Mouse (Mus musculus) intestine, embryonic 16.5 days (tissue): ENCODE measurements at regions not wholly inside any gene's neighbourhood (a gene's known extent, or its start where the extent isn't known, plus 50 kb on each side); places are given as distances from the start of the nearest gene placed in this dataset.

Experiments used
- ATAC-seq: fragments of 200-750 bp; cut with Nextera tagmentation; 2 replicates; pipeline ENCODE4 v1.8.0; 2017; ENCODE audit warnings: moderate TSS enrichment, moderate library complexity
- H3K27ac ChIP-seq: fragments of 300-500 bp; sonication (generic); 2 replicates; pipeline ENCODE4 v1.5.1; 2014; ENCODE audit warnings: mild to moderate bottlenecking, low read length
- H3K27me3 ChIP-seq: fragments of 300-500 bp; sonication (generic); replicated peaks from 2 replicates; pipeline ENCODE4 v1.6.1; 2014; ENCODE audit warnings: low read length, control low read depth, mixed read lengths; ENCODE audit not compliant: control insufficient read depth, insufficient read depth
- H3K36me3 ChIP-seq: fragments of 300-500 bp; sonication (generic); 2 replicates; pipeline ENCODE4 v1.6.1; 2014; ENCODE audit warnings: low read length, control low read depth; ENCODE audit not compliant: control insufficient read depth, insufficient read depth
- H3K4me1 ChIP-seq: fragments of 300-500 bp; sonication (generic); 2 replicates; pipeline ENCODE4 v1.6.1; 2014; ENCODE audit warnings: low read length, control low read depth, mixed read lengths; ENCODE audit not compliant: control insufficient read depth, insufficient read depth
- H3K4me2 ChIP-seq: fragments of 300-500 bp; sonication (generic); 2 replicates; pipeline ENCODE4 v1.6.1; 2014; ENCODE audit warnings: low read depth, low read length, control low read depth
- H3K4me3 ChIP-seq: fragments of 300-500 bp; sonication (generic); 2 replicates; pipeline ENCODE4 v1.5.1; 2014; ENCODE audit warnings: mild to moderate bottlenecking, low read length
- H3K9ac ChIP-seq: fragments of 300-500 bp; sonication (generic); 2 replicates; pipeline ENCODE4 v1.6.1; 2014; ENCODE audit warnings: low read depth, low read length
- H3K9me3 ChIP-seq: fragments of 300-500 bp; sonication (generic); 2 replicates; pipeline ENCODE4 v1.6.1; 2016; ENCODE audit warnings: low read length, control low read depth; ENCODE audit not compliant: control insufficient read depth
- WGBS: fragments of 180-500 bp; shearing (Covaris S2); extraction: QIAGEN DNeasy Blood & Tissue Kit; methylation state at CpG from one replicate; pipeline ENCODE4 v1.1.7; 2014; 5-methylcytosine and 5-hydroxymethylcytosine counted together

DNA sequence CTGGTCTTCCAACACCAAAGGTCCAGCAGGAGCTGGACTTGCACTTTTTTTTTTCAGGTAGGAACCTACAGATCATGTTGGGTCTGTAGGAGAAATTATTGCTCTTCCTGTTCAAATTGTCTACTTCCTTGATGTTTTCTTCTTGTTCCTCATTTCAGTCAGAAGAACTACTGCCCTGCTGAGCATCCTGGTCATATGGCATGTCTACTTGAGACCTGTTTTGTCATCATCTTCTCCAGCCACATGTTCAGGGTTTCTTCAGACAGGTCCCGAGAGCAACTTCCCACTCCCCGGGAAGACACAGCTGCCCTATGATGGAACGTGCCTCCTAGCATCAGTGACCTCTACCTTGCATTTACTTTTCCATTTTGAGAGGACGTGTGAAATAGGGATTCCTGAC lies 132.6 kb upstream of the Klf4 start:
- Histone ChIP-seq H3K9me3 (no peaks in the 10 kb centered on the region), H3K4me2 (no peak overlapping the region), H3K27me3 (no peaks in the 10 kb centered on the region), H3K9ac (no peak overlapping the region), H3K4me1 (no peaks in the 10 kb centered on the region), H3K27ac (no peak overlapping the region), H3K36me3 (no peaks in the 10 kb centered on the region), H3K4me3 (no peak overlapping the region)
- 82% methylated on average over 4 of the region's 4 CpGs for WGBS
- ATAC-seq = no peak

DNA sequence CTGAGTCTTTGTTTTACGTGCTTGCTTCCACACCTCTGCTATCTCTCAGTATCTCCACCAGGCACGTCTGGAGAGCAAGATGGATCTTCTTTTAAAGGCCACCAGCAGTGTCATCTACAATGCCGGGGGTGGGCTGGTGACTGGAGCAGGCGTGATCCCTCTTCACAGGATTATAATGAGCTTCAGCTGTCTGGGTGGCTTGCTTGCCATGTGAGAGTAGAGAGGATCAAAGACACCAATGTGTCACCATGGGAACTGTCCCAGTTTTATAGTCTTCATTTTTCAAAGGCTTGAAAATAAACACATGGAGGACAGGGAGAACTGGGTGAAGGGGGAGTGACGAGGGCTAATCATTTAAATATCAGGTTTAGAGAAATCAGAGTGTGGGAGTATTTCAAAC lies 131.6 kb upstream of the Klf4 start:
- Histone ChIP-seq H3K4me2 (no peak overlapping the region), H3K4me3 (no peak overlapping the region), H3K36me3 (no peaks in the 10 kb centered on the region), H3K9ac (no peak overlapping the region), H3K27me3 (no peaks in the 10 kb centered on the region), H3K27ac (no peak overlapping the region), H3K9me3 (no peaks in the 10 kb centered on the region), H3K4me1 (no peaks in the 10 kb centered on the region)
- no peak for ATAC-seq
- 33% methylated on average over 5 of the region's 5 CpGs for WGBS

- no peaks in the 10 kb centered on the region for H3K27me3 ChIP-seq
- H3K4me1 ChIP-seq = no peaks in the 10 kb centered on the region
- H3K36me3 ChIP-seq = no peaks in the 10 kb centered on the region
- no peak overlapping the region for H3K4me3 ChIP-seq
- H3K27ac ChIP-seq = no peak overlapping the region
- 66% methylated on average over 5 of the region's 5 CpGs for WGBS
- H3K9ac ChIP-seq = no peak overlapping the region
- ATAC-seq = no peak
- no peak overlapping the region for H3K4me2 ChIP-seq
- H3K9me3 ChIP-seq = no peaks in the 10 kb centered on the region
Observed at GRCm38 (mm10) chr4:55662041-55662440, 129.8 kb upstream of the Klf4 start.

GRCm38 (mm10) chr4:55658904-55659303 lies 126.6 kb upstream of the Klf4 start:
- Histone ChIP-seq H3K9ac (no peak overlapping the region), H3K27ac (no peak overlapping the region), H3K4me2 (no peak overlapping the region), H3K4me1 (no peaks in the 10 kb centered on the region), H3K27me3 (no peaks in the 10 kb centered on the region), H3K36me3 (no peaks in the 10 kb centered on the region), H3K9me3 (no peaks in the 10 kb centered on the region), H3K4me3 (no peak overlapping the region)
- ATAC-seq = no peak
- WGBS = 92% methylated on average over 6 of the region's 6 CpGs

DNA sequence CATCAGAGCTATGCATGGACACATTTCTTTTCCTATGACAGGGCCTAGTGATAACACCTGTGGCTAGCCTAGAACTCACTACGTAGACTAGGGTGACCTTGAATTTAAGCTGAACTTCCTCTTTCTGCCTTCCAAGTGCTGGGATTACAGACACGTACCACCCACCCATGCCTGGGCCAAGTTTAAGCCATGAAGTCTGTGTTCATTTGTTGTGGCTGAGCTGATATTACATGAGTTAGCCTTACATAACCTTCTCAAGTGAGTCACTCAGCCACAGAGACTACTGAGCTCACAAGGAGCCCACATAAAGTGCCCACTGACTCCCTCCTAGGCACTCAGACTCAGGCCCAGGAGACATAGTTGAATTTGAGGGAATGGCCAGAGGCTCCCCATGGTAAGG lies 123.1 kb upstream of the Klf4 start:
- Histone ChIP-seq H3K4me3 (no peak overlapping the region), H3K36me3 (no peaks in the 10 kb centered on the region), H3K4me1 (peaks cover 10% of the 10 kb centered on the region), H3K4me2 (no peak overlapping the region), H3K27ac (no peak overlapping the region), H3K27me3 (0 out of 2 replicates have a peak, but pooled peaks cover 5% of the 10 kb centered on the region), H3K9me3 (no peaks in the 10 kb centered on the region), H3K9ac (no peak overlapping the region)
- WGBS = 77% methylated on average over 2 of the region's 2 CpGs
- no peak for ATAC-seq

DNA sequence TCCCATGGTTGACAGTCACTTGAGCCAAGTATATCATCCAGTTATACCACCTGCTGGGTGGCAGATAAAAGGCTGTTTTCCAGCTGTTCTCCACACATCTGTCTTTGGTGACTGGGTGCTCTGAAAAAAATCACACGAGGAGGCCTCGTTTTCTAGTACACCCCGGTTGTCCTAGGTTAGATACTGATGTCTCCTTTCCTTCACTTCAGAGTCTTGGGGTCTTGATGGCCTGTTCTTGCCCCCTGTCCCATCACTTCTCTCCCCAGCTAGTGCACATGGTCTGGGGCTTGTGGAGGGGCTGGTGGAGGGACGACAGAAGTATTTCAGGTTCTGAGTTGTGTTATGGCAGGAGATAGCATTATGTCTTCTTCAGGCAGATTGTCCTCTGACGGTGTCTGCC lies 120.4 kb upstream of the Klf4 start:
- no peak overlapping the region for H3K4me2 ChIP-seq
- 74% methylated on average over 5 of the region's 5 CpGs for WGBS
- 0 out of 2 replicates have a peak overlapping the region, but pooled peaks have one; percentile 73 for H3K9ac ChIP-seq
- peaks cover 11% of the 10 kb centered on the region for H3K4me1 ChIP-seq
- no peaks in the 10 kb centered on the region for H3K9me3 ChIP-seq
- H3K4me3 ChIP-seq = no peak overlapping the region
- no peak overlapping the region for H3K27ac ChIP-seq
- ATAC-seq = no peak
- no peaks in the 10 kb centered on the region for H3K36me3 ChIP-seq
- H3K27me3 ChIP-seq = peaks cover 5% of the 10 kb centered on the region; the same call in 1 of the 2 replicates

- Histone ChIP-seq H3K9me3 (no peaks in the 10 kb centered on the region), H3K36me3 (no peaks in the 10 kb centered on the region), H3K9ac (peak overlapping the region; percentile 73), H3K4me1 (peaks cover 11% of the 10 kb centered on the region), H3K27me3 (peaks cover 5% of the 10 kb centered on the region; the same call in 1 of the 2 replicates), H3K4me2 (peak overlapping the region; percentile 85), H3K4me3 (peak overlapping the region; percentile 60), H3K27ac (peak overlapping the region; percentile 90)
- no peak for ATAC-seq
- 10% methylated on average over 12 of the region's 12 CpGs for WGBS
Observed at GRCm38 (mm10) chr4:55651811-55652410, 119.6 kb upstream of the Klf4 start.

GRCm38 (mm10) chr4:55651051-55651763 lies 118.9 kb upstream of the Klf4 start:
- Histone ChIP-seq H3K27me3 (peaks cover 5% of the 10 kb centered on the region; the same call in 1 of the 2 replicates), H3K4me1 (peaks cover 11% of the 10 kb centered on the region), H3K36me3 (no peaks in the 10 kb centered on the region), H3K9me3 (no peaks in the 10 kb centered on the region), H3K9ac (peak overlapping the region; percentile 73), H3K4me2 (peak overlapping the region; percentile 85), H3K4me3 (peak overlapping the region; percentile 60), H3K27ac (peak overlapping the region; percentile 90)
- under 1% methylated on average over 56 of the region's 56 CpGs for WGBS
- peak; percentile 95 for ATAC-seq

DNA sequence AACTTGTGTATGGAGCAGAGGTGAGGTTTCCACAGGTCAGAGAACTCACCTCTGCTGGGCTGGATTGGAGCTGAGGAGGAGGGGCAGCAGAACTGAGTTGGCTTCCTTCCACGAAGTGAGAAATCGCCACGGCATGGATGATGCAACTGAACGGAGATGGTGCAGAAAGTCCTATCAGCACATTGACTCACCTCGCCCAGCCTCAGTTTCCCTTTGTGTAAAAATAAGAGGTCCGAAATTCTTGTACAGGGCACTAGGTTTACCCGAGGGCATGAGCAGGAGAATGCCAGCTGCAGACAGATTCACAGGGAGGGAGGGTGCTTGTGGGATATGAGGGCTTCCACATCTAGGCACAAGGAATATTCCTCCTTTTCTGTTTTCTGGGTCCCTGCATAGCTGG lies 117.9 kb upstream of the Klf4 start:
- WGBS = 56% methylated on average over 7 of the region's 7 CpGs
- Histone ChIP-seq H3K9me3 (no peaks in the 10 kb centered on the region), H3K9ac (peak overlapping the region; percentile 73; the same call in 1 of the 2 replicates), H3K27ac (peak overlapping the region; percentile 8; the same call in 1 of the 2 replicates), H3K27me3 (peaks cover 5% of the 10 kb centered on the region; the same call in 1 of the 2 replicates), H3K4me2 (no peak overlapping the region; the same call in 1 of the 2 replicates), H3K4me3 (no peak overlapping the region), H3K4me1 (peaks cover 11% of the 10 kb centered on the region), H3K36me3 (no peaks in the 10 kb centered on the region)
- no peak for ATAC-seq
